Mouse (Mus musculus) cerebellum, postnatal 14 days (tissue): ENCODE measurements at regions not wholly inside any gene's neighbourhood (a gene's known extent, or its start where the extent isn't known, plus 50 kb on each side); places are given as distances from the start of the nearest gene placed in this dataset.

Source experiments
- DNase-seq, 2 experiments: peaks; one replicate each; pipeline ENCODE4 v3.0.0; 2021; ENCODE audit warnings: mixed read lengths in 2 of 2

GRCm38 (mm10) chr11:79823631-79824310, 138.4 kb downstream of the Utp6 start:
- peak in 1 of 2 experiments; percentile 29 for DNase-seq

- DNase-seq: peak in 1 of 2 experiments; percentile 46
These were observed 140.2 kb downstream of the Utp6 start for GRCm38 (mm10) chr11:79821986-79822385.

DNA sequence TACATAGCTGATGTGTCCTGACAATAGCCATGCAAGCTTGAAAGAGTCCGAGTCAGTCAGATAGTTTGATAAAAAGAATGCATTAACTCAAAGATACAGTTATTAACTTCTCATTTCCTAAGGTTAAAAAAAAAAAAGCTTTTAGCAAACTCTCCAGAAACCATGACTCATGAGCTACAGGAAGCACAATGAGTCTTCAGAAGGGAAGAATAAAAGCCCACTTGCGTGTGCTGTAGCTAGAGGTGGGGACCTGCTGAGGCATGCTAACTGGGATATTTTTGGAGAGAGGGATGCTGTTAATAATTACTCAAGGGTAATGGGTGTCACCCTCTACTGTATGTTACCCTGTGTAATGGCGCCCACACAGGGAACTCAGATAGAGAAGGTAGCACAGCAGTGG, 147.0 kb downstream of the Utp6 start:
- no peak for DNase-seq

- no peak for DNase-seq
These were observed 155.2 kb downstream of the Utp6 start for GRCm38 (mm10) chr11:79806911-79807466.

GRCm38 (mm10) chr11:79806417-79806816, 155.8 kb downstream of the Utp6 start:
- DNase-seq: no peak

GRCm38 (mm10) chr11:79805981-79806415, 156.2 kb downstream of the Utp6 start:
- DNase-seq: no peak

- no peak for DNase-seq
These were observed 158.2 kb downstream of the Utp6 start for GRCm38 (mm10) chr11:79803971-79804370.

GRCm38 (mm10) chr11:79803006-79803405, 159.2 kb downstream of the Utp6 start:
- DNase-seq: peak; percentile 82 to 87

DNA sequence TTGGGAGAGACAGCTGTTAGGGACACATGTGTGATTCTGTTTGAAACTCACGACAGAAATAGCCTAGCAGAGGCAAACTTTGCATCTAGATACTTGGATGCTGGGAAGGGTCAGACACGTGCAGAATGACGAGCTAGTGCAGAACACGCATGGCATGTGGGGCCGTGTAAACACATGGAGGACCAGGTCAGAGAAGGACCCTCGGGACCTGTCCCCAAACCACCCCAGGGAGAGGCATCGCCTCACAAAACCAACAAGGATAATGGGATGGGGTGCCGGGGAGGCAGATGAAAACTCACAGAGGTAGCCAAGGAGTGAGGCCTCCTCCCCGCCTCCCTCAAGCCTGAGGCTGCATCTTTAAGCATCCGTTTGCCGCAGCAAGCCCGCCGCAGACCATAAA, 159.6 kb downstream of the Utp6 start:
- no peak for DNase-seq

GRCm38 (mm10) chr11:79800256-79800655, 161.9 kb downstream of the Utp6 start:
- no peak for DNase-seq

DNA sequence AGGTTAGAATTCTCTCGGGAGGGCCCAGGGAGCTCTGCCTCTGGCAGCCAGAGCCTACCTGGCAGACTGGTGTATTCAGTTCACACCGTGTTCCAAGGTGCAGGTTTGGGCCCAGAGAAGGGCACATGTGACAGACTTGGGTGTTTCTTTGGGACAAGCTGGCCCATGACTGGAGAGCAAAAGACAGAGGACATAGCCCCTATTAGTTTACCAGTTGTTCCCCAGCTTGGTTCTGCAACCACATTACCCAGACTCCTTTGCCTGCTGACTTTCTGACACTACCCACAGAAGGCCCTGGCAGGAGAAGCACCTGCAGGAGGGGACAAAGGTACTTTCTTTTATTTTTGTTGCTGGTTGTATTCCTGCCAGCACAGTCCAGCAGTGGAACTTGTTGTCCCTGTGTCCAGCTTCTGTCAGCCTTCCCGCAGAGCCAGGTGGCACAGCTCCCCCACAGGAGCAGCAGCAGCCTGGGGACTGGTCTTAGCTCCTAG, 173.9 kb downstream of the Utp6 start:
- no peak for DNase-seq

DNA sequence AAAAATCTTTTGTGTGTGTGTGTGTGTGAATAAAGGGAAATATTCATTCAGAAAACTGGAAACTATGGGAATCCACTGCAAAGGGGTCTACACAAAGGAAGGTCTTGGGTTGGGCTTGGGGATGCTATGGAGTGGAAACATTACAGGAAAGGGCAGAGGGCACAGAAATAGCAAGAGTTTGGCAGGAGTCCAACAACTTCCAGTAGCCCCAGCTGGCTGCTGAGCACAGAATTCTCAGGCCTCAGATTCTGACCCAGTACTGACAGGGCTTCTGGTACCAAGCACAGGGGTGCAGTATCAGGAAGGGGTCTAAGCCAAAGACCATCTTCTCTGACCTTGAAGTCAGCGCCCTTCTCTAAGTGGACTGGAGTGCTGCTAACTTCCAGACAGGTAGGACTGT, 174.4 kb downstream of the Utp6 start:
- peak in 1 of 2 experiments; percentile 18 for DNase-seq

GRCm38 (mm10) chr11:79784071-79784470, 178.1 kb downstream of the Utp6 start:
- no peak for DNase-seq

DNA sequence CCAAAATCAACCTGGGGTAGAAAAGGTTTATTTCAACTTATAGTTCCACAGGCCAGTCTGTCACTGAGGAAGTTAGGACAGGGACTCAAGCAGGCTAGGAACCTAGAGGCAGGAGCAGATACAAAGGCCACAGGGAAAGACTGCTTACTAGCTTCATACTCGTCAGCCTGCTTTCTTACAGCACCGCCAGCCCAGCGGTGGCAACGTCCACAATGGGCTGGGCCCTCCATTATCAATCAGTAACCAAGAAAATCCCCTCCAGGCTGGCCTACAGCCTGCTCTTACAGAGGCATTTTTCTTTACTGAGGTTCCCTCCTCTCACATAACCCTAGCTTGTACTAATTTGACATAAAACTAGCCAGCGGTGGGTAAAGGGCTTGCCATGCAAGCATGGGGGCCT, 180.2 kb downstream of the Utp6 start:
- DNase-seq: no peak

DNA sequence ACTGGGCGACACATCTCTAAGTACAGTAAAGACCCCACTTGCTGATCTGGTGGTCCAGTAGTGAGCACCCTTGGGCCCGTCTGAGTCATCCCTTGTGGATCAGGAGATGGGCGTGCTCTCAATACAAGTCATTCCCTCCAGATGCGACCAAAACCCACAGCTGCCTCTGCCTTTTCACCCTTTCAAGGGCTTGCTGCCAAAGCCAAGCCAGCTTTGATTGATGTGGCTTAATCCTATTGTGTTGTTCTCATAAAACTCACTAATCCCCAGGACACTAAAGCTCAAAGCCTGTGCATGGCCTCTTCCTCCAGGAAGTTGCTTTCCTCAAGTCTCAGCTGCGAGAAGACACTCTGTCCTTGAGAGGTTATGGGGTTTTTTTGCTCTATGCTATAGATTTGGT, 182.4 kb downstream of the Utp6 start:
- no peak for DNase-seq

DNA sequence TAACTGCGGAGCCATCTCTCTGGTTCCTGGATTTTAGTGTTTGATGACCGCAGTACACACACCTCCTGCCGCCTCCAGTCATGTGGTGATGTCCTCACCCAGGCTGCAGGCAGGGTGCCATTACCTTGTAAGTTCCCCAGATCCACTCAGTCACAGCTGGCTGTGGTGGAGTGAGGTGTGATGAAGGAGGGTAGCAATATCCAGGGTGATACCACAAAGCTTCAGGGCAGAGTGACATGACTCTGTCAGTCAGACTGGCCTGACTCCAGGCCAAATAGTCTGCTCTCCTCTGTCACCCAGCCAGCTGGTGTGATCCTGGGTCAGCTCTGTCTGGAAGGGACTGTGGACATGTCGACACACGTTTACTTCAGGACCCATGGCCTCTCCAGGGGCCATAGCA, 183.7 kb downstream of the Utp6 start:
- peak in 1 of 2 experiments; percentile 39 for DNase-seq

DNA sequence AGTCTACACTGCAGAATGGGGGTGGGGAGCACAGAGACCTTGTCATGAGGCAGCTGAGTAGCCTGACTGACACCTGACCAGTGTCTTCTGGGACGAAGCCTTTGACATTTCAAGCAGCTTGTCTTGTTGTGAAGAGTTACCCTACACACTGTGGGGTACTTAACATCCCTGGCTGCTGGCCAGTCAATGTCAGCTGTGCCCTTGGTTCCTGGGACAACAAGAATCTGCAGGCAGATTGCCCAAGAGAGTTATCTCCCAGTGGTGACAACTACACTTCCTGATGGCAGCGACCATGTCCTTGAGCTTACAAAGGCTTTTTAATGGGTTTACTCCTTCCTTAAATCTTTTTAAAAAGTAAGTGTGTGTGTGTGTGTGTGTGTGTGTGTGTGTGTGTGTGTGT, 184.2 kb downstream of the Utp6 start:
- DNase-seq: peak in 1 of 2 experiments; percentile 30

- DNase-seq: no peak
These were observed 185.6 kb downstream of the Rab11fip4 start for GRCm38 (mm10) chr11:79776577-79776976.

- DNase-seq: no peak
These were observed 182.7 kb downstream of the Rab11fip4 start for GRCm38 (mm10) chr11:79773755-79774154.

GRCm38 (mm10) chr11:79771431-79771830, 180.4 kb downstream of the Rab11fip4 start:
- no peak for DNase-seq

DNA sequence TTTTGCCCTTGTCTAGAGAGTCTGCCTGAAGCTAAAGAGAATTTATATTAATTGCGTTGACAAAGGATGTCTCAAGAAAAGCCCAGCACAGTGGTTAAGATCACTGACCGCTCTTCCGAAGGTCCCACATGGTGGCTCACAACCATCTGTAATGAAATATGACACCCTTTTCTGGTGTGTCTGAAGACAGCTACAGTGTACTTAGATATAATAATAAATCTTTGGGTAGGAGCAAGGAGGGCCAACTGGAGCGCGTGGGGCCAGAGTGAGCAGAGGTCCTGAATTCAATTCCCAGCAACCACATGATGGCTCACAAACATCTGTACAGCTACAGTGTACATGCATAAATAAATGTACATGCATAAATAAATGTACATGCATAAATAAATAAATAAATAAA, 176.1 kb downstream of the Rab11fip4 start:
- DNase-seq: no peak

GRCm38 (mm10) chr11:79766036-79766435, 175.0 kb downstream of the Rab11fip4 start:
- no peak for DNase-seq

DNA sequence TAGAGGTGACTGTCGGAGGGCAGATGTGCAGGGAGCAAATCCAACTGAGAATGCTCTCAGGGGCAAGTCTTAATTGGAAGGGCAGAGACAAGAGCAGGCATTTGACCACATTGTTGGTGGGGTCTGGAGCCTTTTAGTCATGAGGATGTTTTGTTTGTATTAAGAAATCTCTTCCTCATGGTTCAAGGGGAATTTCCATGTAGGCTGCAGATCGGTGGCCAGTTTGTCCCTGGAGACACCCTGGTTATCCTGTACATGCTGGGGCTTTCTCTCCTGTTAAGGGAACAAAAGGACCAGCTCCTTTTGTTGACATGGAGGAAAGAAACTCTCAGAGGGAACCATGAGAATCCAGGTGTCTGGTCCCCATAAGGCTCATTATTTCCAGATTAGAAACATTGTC, 174.4 kb downstream of the Rab11fip4 start:
- DNase-seq: no peak

DNA sequence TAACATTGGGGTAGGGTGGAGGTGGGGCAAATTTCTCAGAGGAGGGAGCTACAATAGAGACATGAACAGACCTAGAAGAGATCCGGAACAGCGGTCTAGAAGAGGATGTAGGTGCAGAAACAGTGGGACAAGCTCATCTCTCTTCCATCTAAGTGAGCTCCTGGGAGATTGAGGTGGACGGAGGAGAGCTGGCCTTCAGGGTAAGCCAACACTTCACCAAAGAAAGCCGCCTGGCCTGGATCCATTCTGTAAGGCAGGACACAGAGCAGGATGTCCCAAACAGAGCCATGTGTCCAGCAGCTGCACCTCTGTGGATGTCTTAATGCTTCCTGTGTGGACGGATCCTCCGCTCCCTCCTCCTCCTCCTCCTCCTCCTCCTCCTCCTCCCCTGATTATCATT, 173.0 kb downstream of the Rab11fip4 start:
- no peak for DNase-seq

DNA sequence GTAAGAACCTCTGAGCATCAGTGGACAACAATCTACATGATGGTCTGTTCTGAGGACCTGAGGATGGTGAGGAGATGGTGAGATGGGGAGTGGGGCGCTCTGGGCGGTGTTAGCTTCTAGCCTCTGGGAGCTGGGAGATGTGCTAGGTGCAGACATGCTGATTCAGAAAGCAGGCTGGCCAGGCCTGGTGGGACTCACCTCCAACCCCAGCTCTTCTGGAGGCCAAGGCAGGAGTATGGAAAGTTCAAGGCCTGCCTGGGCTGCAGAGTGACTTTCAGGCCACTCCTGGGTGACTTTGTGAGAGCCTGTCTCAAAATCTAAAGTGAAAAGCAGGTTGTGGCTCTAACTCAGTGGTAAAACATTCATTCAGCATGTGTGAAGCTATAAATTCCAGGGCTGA, 171.6 kb downstream of the Rab11fip4 start:
- no peak for DNase-seq
